Mouse (Mus musculus) embryo, embryonic 10 days (tissue): ENCODE results near the gene Dpf1.

Experiments
- DNase-seq: peaks from one replicate; pipeline ENCODE4 v3.0.0-alpha.2; 2015; ENCODE audit warnings: low spot score

Gene Dpf1

GRCm38 (mm10) chr7:29303738-29304462 is at the start of gene Dpf1:
Dpf1 (plus strand) TSS chr7:29303951.
- DNase-seq, result peak; percentile 90

- no peak for DNase-seq
Measured at GRCm38 (mm10) chr7:29255875-29256274, 47.9 kb upstream of the Dpf1 start.

GRCm38 (mm10) chr7:29257368-29257767 is 46.4 kb upstream of the Dpf1 start:
- no peak for DNase-seq

- no peak for DNase-seq
Measured at GRCm38 (mm10) chr7:29259781-29260730, 43.7 kb upstream of the Dpf1 start.

GRCm38 (mm10) chr7:29262151-29262550 is 41.6 kb upstream of the Dpf1 start:
- DNase-seq, result no peak

- DNase-seq, result no peak
Measured at GRCm38 (mm10) chr7:29263831-29264230, 39.9 kb upstream of the Dpf1 start.

- no peak for DNase-seq
Measured at GRCm38 (mm10) chr7:29265636-29266035, 38.1 kb upstream of the Dpf1 start.

GRCm38 (mm10) chr7:29266931-29267330 is 36.8 kb upstream of the Dpf1 start:
- DNase-seq, result no peak

GRCm38 (mm10) chr7:29270445-29270844 is 33.3 kb upstream of the Dpf1 start:
- DNase-seq, result no peak

- DNase-seq, result no peak
Measured at GRCm38 (mm10) chr7:29271687-29272465, 31.9 kb upstream of the Dpf1 start.

GRCm38 (mm10) chr7:29276715-29277114 is 27.0 kb upstream of the Dpf1 start:
- no peak for DNase-seq

- DNase-seq, result no peak
Measured at GRCm38 (mm10) chr7:29277510-29277909, 26.2 kb upstream of the Dpf1 start.

GRCm38 (mm10) chr7:29279261-29279660 is 24.5 kb upstream of the Dpf1 start:
- DNase-seq, result no peak

GRCm38 (mm10) chr7:29279924-29280323 is 23.8 kb upstream of the Dpf1 start:
- no peak for DNase-seq

GRCm38 (mm10) chr7:29280801-29281200 is 22.9 kb upstream of the Dpf1 start:
- no peak for DNase-seq

GRCm38 (mm10) chr7:29281201-29282073 is 22.3 kb upstream of the Dpf1 start, which contains the start of gene Spint2:
Spint2 (minus strand) TSS chr7:29281912.
- no peak for DNase-seq

- no peak for DNase-seq
Measured at GRCm38 (mm10) chr7:29282074-29282554, 21.6 kb upstream of the Dpf1 start.

- no peak for DNase-seq
Measured at GRCm38 (mm10) chr7:29283876-29284275, 19.9 kb upstream of the Dpf1 start.

GRCm38 (mm10) chr7:29284523-29284922 is 19.2 kb upstream of the Dpf1 start:
- DNase-seq, result no peak

GRCm38 (mm10) chr7:29287481-29287880 is 16.3 kb upstream of the Dpf1 start:
- DNase-seq, result no peak

GRCm38 (mm10) chr7:29288079-29288478 is 15.7 kb upstream of the Dpf1 start:
- DNase-seq, result no peak
